Mouse (Mus musculus): ENCODE results near the gene Ddx25.

Ddx25 gene

GRCm38 (mm10) chr9:35558257-35559008 is at the start of gene Ddx25, which contains the start of gene Pus3:
Gene Ddx25 (minus strand): TSS chr9:35558528.
Gene Pus3 (plus strand): TSS chr9:35558595.
- no peak for DNase-seq

- no peak for DNase-seq
These were observed 49.5 kb upstream of the Ddx25 start for GRCm38 (mm10) chr9:35607647-35608405.

GRCm38 (mm10) chr9:35592903-35593302 is 34.6 kb upstream of the Ddx25 start:
- no peak for DNase-seq

- no peak for DNase-seq
These were observed 29.3 kb upstream of the Ddx25 start for GRCm38 (mm10) chr9:35587674-35588073.

GRCm38 (mm10) chr9:35574416-35574815 is 16.1 kb upstream of the Ddx25 start:
- no peak for DNase-seq

GRCm38 (mm10) chr9:35570663-35571062 is 12.3 kb upstream of the Ddx25 start:
- no peak for DNase-seq

- peak; percentile 93 for DNase-seq
These were observed 11.5 kb upstream of the Ddx25 start, which contains the start of the genes Pate2 and Hyls1 for GRCm38 (mm10) chr9:35569571-35570534. Gene Pate2 (plus strand): TSS chr9:35570284. Gene Hyls1 (minus strand): TSS chr9:35570398.

- no peak for DNase-seq
These were observed 9.7 kb upstream of the Ddx25 start for GRCm38 (mm10) chr9:35567995-35568394.

GRCm38 (mm10) chr9:35564536-35565240 is 6.4 kb upstream of the Ddx25 start:
- DNase-seq, result no peak

- DNase-seq, result no peak
These were observed 3.3 kb upstream of the Ddx25 start for GRCm38 (mm10) chr9:35561583-35561982.

- DNase-seq, result no peak
These were observed 2.7 kb upstream of the Ddx25 start for GRCm38 (mm10) chr9:35561076-35561475.

- DNase-seq, result peak; percentile 75
These were observed 922 bp upstream of the Ddx25 start for GRCm38 (mm10) chr9:35559009-35559890.

- no peak for DNase-seq
These were observed 1.7 kb downstream of the Ddx25 start for GRCm38 (mm10) chr9:35556494-35557102.

GRCm38 (mm10) chr9:35548455-35548854 is 9.9 kb downstream of the Ddx25 start:
- no peak for DNase-seq

- DNase-seq, result no peak
These were observed 11.6 kb downstream of the Ddx25 start for GRCm38 (mm10) chr9:35546745-35547144.

- DNase-seq, result no peak
These were observed 12.6 kb downstream of the Ddx25 start for GRCm38 (mm10) chr9:35545704-35546103.

GRCm38 (mm10) chr9:35544666-35545065 is 13.7 kb downstream of the Ddx25 start:
- DNase-seq, result no peak

GRCm38 (mm10) chr9:35543099-35543860 is 15.0 kb downstream of the Ddx25 start:
- DNase-seq, result no peak

GRCm38 (mm10) chr9:35541941-35542340 is 16.4 kb downstream of the Ddx25 start:
- DNase-seq, result no peak

GRCm38 (mm10) chr9:35541488-35541887 is 16.8 kb downstream of the Ddx25 start:
- peak; percentile 87 for DNase-seq
